Mouse (Mus musculus): ENCODE measurements around the gene Gm11634. TPM values are rescaled to one million over a fixed set of nuclear protein-coding genes. Genes with fewer than 3 reads are reported as not detected.
"Not testable (repeated sequence)": the region's sequence is repeated elsewhere in the genome, so short reads cannot be mapped to it uniquely, and the experiment has no call there.

The Gm11634 gene
- total RNA-seq, 2 experiments from 2014 or later, result not detected

DNA sequence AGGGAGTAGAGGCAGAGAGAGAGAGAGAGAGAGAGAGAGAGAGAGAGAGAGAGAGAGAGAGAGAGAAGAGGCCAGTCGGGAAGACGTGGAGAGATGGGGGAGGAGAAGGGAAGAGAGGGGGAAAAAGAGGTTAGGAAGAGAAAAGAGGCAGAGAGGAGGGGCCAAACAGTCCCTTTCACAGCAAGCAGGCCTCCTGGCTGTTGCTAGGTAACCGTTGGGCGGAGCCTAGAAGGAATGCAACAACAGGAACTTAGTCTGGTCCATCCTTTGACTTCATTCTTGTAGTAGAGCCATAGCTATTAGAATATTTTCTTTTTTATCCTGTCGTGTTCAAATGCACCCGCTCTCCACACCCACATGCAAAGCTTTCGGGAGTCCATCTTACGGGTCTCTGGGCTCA lies 18.8 kb upstream of the Gm11634 start:
- no peak for ATAC-seq (replicated peaks; ENCODE audit: low FRiP score, poor library complexity, severe bottlenecking)

DNA sequence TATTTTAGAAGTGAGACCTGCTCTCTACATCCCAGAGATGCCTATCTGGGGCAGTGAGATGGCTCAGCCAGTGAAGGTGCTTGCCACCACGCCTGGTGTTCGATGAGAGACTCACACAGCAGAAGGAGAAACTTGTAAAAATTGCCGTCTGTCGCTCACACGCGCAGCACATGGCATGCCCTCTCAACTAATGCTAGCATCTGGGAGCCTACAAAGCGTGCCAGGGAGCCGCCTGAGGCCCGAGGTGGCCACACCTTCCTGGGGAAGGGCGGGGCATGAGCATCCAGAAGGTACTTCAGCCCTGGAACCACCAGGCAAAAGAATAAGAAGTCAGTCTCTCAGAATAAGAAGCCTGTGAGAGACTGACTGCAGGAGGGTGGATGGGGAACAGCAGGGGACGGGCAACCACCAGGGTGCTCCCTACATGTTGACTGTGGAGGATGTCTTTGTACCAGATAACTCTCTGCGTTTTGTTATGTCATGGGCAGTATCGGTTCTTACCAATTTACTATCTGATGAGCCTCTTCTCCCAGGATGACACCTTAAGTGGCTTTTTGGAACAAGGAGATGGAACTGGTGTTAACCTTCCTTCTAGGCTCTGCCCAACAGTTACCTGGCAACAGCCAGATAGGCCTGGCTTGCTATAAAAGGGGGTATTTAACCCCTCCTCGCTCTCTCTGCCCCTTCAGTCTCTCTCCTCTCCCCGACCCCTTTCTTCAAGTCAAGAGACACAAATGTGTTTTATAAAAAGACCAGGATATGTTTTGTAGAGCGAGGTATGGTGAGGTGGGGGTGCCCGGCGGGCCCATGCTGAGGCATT lies 18.1 kb upstream of the Gm11634 start:
- ATAC-seq (replicated peaks; ENCODE audit: low FRiP score, poor library complexity, severe bottlenecking), result peak; percentile 74

DNA sequence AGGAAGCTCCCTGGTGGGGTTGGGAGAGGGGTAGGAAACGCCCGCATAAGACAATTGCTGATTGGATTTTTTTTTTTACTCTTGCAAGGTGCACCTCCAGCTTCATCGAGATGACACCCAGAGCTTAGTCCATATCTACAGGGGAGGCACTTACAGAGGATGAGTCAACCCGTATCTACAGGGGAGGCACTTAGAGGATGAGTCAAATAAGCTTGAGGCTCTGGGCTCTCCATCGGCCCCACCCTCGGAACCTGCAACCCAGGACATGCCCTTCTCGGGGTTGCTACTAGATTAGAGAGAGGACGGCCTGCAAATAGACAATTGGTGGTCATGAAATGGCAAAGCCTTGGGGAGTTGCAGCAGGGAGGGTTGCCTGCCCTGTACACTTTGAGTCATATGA lies 17.0 kb upstream of the Gm11634 start:
- no peak for ATAC-seq (replicated peaks; ENCODE audit: low FRiP score, poor library complexity, severe bottlenecking)

DNA sequence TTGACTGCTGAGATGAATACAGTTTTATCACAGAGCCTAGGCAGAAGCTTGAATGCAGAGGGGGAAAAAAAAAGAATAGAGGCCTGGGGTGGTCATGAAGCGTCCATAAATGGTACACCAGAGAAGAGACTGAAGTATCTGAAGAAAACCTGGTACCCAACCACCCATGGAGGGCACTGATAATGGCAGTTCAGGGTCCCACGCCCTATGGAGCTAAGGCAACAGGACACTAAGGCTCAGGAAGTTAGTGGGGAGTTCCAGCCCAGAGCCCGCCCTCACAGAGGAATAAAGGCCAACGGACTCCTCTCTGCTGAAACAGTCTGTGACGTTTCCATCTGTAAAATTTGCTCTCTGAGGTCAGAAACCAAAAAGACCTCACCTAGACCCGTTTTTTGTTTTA lies 16.3 kb upstream of the Gm11634 start:
- peak; percentile 78 for ATAC-seq (replicated peaks; ENCODE audit: low FRiP score, poor library complexity, severe bottlenecking)

DNA sequence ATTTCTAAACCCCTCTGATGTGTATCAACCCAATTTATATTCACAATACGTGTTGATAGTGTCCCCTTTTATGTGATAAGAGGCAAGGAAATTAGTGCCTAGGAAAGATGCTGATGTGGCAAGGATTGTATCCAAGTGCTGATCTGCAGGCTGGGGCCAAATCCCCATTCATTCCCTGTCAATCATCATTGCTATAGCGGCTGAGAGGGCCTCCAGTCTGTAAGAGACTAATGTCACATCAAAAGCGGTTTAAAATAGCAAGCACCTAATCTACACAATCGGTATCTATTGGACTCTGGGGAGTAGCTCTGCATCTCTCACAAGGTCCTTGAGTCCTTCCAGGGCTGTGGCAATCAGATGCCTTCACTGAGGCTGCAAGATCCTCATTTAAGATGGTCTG lies 15.1 kb upstream of the Gm11634 start:
- ATAC-seq (replicated peaks; ENCODE audit: low FRiP score, poor library complexity, severe bottlenecking), result no peak

DNA sequence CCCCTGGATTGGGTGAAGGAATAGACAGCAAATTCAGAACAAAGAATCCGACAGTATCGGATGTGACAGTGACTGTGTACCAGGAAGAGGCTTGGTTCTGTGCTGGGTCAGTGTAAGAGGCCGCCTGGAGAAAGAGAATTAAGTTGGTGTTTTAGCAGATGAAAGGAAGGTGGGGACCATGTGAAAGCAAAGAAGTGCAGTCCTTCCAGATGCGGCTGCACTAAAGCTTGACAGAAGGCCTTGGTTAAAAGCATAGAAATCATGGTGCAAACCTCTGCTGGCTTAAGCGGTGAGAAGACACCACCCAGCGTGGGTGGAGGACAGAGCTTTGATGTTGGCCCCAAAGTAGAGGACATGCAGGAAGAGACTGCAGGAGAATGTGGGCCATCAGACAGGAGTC lies 14.5 kb upstream of the Gm11634 start:
- no peak for ATAC-seq (replicated peaks; ENCODE audit: low FRiP score, poor library complexity, severe bottlenecking)

DNA sequence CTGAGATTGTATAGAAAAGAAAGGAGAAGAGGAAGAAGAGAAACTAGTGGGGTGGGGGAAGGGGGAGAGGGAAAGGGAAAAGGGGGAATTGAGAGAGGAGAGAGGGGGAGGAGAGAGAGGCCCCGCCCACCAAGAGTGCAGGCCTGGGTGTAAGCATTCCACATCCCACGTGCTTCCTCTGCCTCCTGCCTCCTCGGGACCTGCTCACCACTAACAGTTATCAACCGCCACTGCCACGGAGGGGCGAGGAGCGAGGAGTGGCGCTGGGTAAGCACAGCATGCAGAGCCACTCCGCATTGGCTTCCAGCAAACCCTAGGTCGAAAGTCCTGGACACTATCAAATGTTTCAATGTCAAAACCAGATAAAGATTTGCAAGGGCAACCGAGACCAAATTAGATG lies 11.4 kb upstream of the Gm11634 start:
- 0 out of 2 replicates have a peak, but pooled peaks have one; percentile 47 for ATAC-seq (replicated peaks; ENCODE audit: low FRiP score, poor library complexity, severe bottlenecking)

DNA sequence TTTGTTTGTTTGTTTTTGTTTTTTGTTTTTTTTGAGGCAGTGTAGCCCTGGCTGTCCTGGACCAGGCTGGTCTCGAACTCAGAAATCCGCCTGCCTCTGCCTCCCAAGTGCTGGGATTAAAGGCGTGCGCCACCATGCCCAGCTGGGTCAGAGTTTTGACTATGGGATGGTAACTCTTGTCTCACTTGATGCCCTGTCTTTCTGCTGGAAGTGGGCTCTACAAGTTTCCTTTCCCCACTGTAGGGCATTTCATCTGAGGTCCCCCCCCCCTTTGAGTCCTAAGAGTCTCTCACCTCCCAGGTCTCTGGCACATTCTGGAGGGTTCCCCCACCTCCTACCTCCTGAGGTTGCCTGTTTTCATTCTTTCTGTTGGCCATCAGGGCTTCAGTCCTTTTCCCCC lies 8.1 kb upstream of the Gm11634 start:
- not testable (repeated sequence) for ATAC-seq (replicated peaks; ENCODE audit: low FRiP score, poor library complexity, severe bottlenecking)

DNA sequence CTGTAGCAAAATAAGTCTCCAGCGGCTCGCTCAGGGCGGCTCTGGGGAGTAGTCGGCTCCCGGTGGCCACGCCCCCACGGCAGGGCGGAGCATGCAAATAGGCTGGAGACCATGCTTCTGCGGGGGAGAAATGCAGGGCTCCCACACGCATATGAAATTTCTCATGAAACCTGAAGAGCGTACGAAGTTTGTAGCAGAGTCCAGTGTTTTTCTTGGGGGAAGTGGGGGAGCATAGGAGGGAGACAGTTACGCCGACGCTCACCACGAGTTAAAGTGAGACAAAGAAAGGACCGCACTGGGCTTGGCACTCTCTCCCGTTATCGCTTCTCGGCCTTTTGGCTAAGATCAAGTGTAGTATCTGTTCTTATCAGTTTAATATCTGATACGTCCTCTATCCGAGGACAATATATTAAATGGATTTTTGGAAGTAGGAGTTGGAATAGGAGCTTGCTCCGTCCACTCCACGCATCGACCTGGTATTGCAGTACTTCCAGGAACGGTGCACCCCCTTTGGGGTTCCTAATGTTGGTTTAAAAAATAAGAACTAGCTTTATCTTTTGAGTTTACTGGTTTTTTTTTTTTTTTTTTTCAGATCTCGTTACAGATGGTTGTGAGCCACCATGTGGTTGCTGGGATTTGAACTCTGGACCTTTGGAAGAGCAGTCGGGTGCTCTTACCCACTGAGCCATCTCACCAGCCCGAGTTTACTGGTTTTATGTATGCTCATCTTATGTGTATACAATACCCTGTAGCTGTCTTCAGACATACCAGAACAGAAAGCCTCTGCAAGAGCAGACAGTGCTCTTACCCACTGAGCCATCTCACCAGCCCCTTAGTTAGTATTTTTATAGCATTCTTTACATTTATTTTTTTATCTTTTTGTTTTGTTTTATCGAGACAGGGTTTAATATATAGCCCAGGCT lies 5.7 kb upstream of the Gm11634 start:
- peak; percentile 98 for ATAC-seq (replicated peaks; ENCODE audit: low FRiP score, poor library complexity, severe bottlenecking)

DNA sequence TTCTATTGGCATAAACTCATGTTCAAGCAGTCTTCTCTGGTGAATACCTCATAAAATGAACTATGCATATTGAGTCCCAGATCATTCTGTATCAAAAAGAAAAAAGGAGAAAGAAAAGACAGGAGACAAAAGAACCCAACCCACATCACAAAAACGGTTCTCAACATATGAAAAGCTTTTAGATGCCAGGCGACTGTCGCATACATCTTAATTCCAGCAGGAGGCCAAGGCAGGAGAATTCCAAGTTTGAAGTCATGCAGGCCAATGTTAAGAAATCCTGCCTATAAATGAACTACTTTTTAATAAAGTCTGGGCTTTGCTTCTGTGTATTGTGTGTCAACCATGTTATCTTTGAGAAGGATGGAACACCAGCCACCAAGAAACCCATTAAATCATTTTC lies 5.1 kb upstream of the Gm11634 start:
- ATAC-seq (replicated peaks; ENCODE audit: low FRiP score, poor library complexity, severe bottlenecking), result no peak

DNA sequence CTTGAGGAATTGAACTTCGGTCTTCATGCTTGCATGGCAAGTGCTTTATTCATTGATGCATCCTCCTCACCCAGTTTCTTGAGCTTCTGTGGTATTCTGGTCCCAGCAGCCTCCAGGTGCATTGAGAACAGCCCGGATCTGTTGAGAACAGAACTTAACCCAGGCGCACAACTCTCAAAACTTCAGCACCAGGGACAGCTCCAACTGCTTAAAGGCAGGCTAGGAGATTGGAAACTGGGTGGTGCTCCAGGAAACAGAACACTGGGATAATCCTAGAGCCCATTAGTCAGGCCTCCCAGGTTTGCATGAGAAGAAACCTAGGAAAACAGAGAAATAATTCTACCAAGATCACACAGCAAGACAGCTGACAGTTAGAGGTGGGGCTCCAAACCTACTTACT lies 3.4 kb upstream of the Gm11634 start:
- ATAC-seq (replicated peaks; ENCODE audit: low FRiP score, poor library complexity, severe bottlenecking), result no peak

DNA sequence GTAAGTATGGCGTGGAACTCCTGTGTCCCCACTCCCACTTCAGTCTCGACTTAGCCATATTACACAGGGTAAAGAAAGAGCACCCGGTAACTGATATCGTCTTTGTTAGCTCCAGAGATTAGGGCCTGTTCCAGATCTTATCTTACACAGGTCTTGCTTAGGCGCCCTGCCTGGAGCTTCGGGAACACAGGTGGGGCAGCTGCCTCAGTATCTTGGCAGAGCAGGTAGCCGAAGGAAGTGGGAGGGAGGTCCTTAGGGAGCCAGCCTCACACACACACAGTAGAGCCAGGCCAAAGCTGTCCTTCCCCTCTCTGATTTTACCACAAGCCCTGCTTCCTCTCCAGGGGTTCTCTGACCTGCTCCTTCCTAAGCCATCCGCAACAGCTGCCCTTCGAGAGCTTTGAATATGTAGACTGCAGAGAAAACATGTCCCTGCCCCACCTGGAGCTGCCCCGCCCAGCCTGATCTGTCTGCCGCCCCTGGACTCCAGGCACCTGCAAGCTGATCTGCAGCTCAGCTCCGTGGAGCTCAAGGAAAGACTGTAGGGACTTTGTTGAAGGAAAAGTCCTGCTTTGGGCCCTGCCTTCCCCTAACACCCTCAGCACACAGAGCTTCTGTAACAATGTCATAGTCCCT lies 8.9 kb downstream of the Gm11634 start:
- no peak for ATAC-seq (replicated peaks; ENCODE audit: low FRiP score, poor library complexity, severe bottlenecking)

DNA sequence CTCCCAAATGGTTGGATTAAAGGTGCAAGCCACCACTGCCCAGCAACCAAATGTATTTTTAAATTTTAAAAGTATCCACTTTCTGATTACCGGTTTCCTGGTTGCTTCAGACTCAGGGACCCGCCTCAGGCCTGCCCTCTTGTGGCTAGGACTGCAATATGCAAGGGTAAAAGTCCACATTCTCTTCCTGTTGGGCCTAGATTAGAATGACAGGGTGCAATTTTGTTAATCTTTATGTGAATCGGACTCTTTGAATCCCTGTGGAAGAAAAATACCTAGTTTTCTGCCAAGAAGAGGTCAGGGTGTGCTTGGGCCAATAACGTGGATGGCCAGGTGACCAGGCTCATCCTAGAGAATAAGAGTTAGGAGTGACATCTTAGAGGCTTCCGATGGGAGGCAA lies 9.6 kb downstream of the Gm11634 start:
- peak; percentile 82 for ATAC-seq (replicated peaks; ENCODE audit: low FRiP score, poor library complexity, severe bottlenecking)

DNA sequence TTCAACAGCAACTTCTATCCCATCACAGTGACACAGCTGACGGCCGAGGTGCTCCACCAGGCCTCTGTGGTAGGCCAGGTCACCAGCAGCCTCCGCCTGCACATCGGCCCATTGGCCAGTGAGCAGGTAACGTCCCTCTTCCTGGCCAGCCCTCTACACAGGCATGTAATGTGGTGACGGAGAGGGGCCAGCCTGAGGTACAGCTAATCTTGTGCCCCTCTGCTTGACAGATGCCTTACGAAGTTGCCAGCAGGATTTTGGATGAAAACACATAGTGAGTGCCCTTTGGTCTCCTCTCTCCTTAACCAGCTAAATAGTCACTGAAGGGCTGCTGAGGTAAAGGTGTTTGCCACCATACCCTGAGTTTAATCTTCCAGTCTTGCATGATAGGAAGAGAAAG lies 10.2 kb downstream of the Gm11634 start:
- ATAC-seq (replicated peaks; ENCODE audit: low FRiP score, poor library complexity, severe bottlenecking), result no peak

DNA sequence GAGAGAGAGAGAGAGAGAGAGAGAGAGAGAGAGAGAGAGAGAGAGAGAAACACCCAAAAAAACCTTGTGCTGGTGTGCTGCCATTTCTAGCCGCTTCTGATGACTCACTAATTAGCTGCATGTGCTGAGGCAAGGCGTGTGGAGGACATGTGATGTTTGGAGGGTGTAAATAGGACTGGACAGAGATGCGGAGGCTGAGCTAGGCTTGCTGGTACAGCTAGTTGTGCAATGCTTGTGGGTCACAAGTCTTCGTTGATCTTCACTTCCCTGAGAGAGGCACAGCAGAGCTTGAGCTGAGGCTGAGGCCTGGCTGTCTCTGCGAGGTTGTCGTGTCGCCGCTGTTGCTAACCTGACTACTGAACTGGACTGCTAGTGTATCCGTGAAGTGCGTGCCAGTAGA lies 11.4 kb downstream of the Gm11634 start:
- no peak for ATAC-seq (replicated peaks; ENCODE audit: low FRiP score, poor library complexity, severe bottlenecking)

DNA sequence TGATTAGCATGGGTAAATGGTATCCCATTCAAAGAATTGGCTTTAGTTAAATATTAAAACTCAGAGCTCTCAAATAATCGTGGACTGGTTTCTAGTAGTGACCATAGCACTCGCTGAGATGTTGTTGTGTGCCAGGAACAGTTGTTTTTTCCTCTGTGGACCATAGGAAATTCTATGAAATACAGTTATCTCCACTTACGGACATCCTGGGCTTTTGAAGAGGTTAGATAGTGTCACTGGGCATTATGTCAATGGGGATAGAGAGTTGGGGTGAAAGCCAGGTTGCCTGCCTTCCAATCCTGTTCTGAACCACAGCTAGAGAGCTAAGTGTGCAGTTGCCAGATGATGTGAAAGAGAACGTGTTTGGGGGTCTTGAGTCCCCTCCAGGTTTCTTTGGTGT lies 13.3 kb downstream of the Gm11634 start:
- ATAC-seq (replicated peaks; ENCODE audit: low FRiP score, poor library complexity, severe bottlenecking), result no peak

DNA sequence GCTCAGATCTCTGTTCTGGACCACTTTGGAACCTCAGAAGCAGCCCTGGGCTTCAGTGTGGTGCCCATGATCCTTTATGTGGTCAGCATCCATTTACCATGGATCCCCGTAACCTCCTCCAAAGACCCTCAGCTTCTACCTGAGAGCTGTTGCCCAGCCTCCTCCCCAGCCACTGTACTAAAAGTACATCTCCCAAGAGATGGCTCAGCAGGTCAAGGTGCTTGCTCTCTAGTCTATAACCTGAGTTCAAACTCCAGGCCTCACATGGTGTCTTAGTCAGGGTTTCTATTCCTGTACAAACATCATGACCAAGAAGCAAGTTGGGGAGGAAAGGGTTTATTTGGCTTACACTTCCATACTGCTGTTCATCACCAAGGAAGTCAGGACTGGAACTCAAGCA lies 14.0 kb downstream of the Gm11634 start:
- not testable (repeated sequence) for ATAC-seq (replicated peaks; ENCODE audit: low FRiP score, poor library complexity, severe bottlenecking)

DNA sequence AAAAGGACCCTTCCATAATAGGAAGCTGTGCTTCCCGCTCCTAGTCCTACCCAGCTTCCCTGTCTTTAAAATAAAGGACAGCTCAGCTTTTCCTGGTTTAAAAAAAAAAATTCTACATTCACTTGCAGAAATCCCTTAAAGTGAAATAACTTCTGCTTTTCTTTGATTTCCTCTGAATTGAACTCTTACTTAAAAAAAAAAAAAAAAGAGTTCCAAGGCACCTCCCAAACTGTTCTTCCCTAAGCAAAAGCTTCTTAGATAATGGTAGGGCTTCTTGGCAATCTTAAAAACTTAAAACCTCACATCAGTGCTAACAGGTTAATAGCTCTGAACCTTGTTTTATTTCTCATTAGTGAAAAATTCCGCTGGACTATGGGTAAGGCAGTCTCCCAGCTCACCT lies 15.9 kb downstream of the Gm11634 start:
- ATAC-seq (replicated peaks; ENCODE audit: low FRiP score, poor library complexity, severe bottlenecking), result no peak

DNA sequence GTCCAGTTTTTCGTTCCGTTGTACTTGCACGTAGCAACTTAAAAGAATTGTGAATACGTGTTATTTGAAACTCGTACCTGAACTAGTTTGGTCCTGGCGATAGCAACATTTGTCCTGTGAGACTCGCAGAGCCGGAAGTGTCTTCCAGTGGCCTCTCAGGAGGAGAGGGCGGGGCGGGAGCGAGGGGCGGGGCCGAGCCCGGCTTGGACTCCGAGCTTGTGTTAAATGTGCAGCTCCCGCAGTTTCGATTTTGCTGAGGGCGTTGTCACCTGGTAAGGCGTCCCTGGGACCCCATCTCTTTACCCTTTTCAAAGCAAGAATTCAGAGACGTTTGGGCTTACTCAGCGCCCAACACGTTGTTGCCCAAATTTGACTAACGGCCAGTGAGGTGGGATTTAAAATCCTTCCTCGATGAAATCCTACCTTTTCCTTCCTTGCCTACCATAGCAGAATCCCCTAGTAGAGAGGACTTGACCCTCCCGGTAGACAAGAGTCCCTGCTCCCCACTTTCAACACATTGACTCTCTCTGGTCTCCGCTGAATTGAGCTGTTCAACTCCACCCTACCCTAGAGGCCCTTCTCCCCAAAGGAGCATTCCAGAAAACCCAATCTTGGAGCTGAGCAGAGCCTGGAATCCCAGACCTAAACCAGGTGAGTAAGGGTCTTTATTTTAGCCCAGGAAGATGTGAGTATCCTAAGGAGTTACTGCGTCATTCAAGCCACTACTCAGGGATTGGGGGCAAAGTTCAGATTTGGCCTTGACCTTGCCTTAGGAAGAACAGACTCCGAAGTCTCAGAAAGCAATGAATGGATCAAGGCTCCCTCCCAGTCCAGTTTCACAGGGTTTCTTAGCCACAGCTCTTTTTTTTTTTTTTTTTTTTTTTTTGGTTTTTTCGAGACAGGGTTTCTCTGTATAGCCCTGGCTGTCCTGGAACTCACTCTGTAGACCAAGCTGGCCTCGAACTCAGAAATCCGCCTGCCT lies 16.7 kb downstream of the Gm11634 start, which contains the start of gene Tmem106a:
Gene Tmem106a (plus strand): TSS at position 189 of the 982 bp plus-strand sequence.
- ATAC-seq (replicated peaks; ENCODE audit: low FRiP score, poor library complexity, severe bottlenecking), result peak; percentile 93

Data from erythroid progenitor cell, adult 5-6 weeks (primary cell).